8 mouse cellular contexts compared by ENCODE assay signal in genomic region chr1:155811995-155812580, GRCm38 (mm10). TPM values are rescaled to one million over a fixed set of nuclear protein-coding genes. Genes with fewer than 3 reads are reported as not detected.
DNase-seq lines count a peak whose midpoint lies in the region; ATAC-seq lines count a peak whose summit lies in the region.

No protein-coding gene starts in this region.

- DNase-seq in heart, adult 11 months, result peak; percentile 91
- no peak for DNase-seq in heart, postnatal 4 days
- DNase-seq in ES-CJ7 (ENCODE audit: low read depth, low spot score) (peak; percentile 17), adipocyte (ENCODE audit: low spot score) (no peak)
- DNase-seq in B cell, adult 2 months, result no peak
- no peak for DNase-seq in thymus, postnatal 14 days

- H3K4me3 ChIP-seq in heart, embryonic 16.5 days (ENCODE audit: low read length), result peak overlapping the region; percentile 96
- H3K4me3 ChIP-seq in megakaryocyte, embryonic 14.5 days (replicated peaks), result peak overlapping the region; percentile 100

- no peaks in the 10 kb centered on the region for H3K9me3 ChIP-seq in heart, embryonic 16.5 days (replicated peaks; ENCODE audit: control insufficient read depth, low read length)
- H3K9me3 ChIP-seq in megakaryocyte, embryonic 14.5 days, result no peaks in the 10 kb centered on the region

- H3K27me3 ChIP-seq in heart, embryonic 16.5 days (ENCODE audit: control insufficient read depth, insufficient read depth, low read length), result no peaks in the 10 kb centered on the region
- H3K27me3 ChIP-seq in megakaryocyte, embryonic 14.5 days (replicated peaks), result no peaks in the 10 kb centered on the region

- H3K4me1 ChIP-seq in heart, embryonic 16.5 days (ENCODE audit: control insufficient read depth, insufficient read depth, low read length), result peaks cover 29% of the 10 kb centered on the region
- H3K4me1 ChIP-seq in megakaryocyte, embryonic 14.5 days, result peaks cover 75% of the 10 kb centered on the region

- H3K9ac ChIP-seq in heart, embryonic 16.5 days (ENCODE audit: low read length), result peak overlapping the region; percentile 83

- peak; percentile 21 for ATAC-seq in heart, embryonic 16.5 days (replicated peaks; ENCODE audit: extremely low read depth, insufficient read depth, low FRiP score)

- 4% methylated on average over 22 of the region's 22 CpGs for WGBS in heart, embryonic 16.5 days

- H3K27ac ChIP-seq in heart, embryonic 16.5 days (ENCODE audit: low read length), result peak overlapping the region; percentile 64

- no peaks in the 10 kb centered on the region for H3K36me3 ChIP-seq in heart, embryonic 16.5 days (ENCODE audit: control insufficient read depth, insufficient read depth)
- H3K36me3 ChIP-seq in megakaryocyte, embryonic 14.5 days (replicated peaks; ENCODE audit: low read length), result peaks cover 27% of the 10 kb centered on the region

- peak overlapping the region; percentile 95 for H3K4me2 ChIP-seq in heart, embryonic 16.5 days (ENCODE audit: low read depth, low read length)

RNA-seq across cellular contexts. Expression of gene Qsox1, which starts 0.6 kb away (rescaled TPM):
- total RNA-seq in heart, postnatal 4 days (2021), result 10 to 100 TPM; 76.5 to 77.4 TPM
- 25.1 and 29.5 TPM in 2 replicates for polyA plus RNA-seq in heart, embryonic 16.5 days (2015; fragmentation: Nextera tagmentation; extraction: Ambion mirVana)
- polyA plus RNA-seq in megakaryocyte, embryonic 14.5 days (2012; ENCODE audit: insufficient read depth, low replicate concordance), result 31.4 and 52.3 TPM in 2 replicates

Comparison
In these comparisons a context has a peak if more than half of its experiments do, and no peak if none do; other contexts are left out.
1. DNase-seq: peak in heart, adult 11 months (single experiment) and ES-CJ7 (single experiment); none in heart, postnatal 4 days (single experiment), B cell, adult 2 months (0 of 2), thymus, postnatal 14 days (single experiment) and adipocyte (single experiment).